Mouse (Mus musculus): ENCODE measurements around the gene Gm20721. TPM values are rescaled to one million over a fixed set of nuclear protein-coding genes. Genes with fewer than 3 reads are reported as not detected.
"Not testable (repeated sequence)": the region's sequence is repeated elsewhere in the genome, so short reads cannot be mapped to it uniquely, and the experiment has no call there.

Gene Gm20721
- polyA plus RNA-seq, 1 experiment: 0.06 TPM

GRCm38 (mm10) chr2:174316661-174317060 is 29.9 kb downstream of the Gm20721 start:
- no peak overlapping the region for H3K4me3 ChIP-seq (ENCODE audit: insufficient read depth, low read length)
- no peaks in the 10 kb centered on the region for H3K4me1 ChIP-seq (ENCODE audit: control insufficient read depth, insufficient read depth, low read length)
- TF ChIP-seq CTCF (IDR thresholded peaks at IDR 0.05; ENCODE audit: extremely low read depth, insufficient read depth, low read length): no peak
- TF ChIP-seq POLR2A (IDR thresholded peaks at IDR 0.05; ENCODE audit: extremely low read depth, insufficient read depth, low read length): no peak
- no peak overlapping the region for H3K27ac ChIP-seq (ENCODE audit: insufficient read depth, low read length)

- H3K4me3 ChIP-seq (ENCODE audit: insufficient read depth, low read length); H3K27ac ChIP-seq (ENCODE audit: insufficient read depth, low read length); H3K4me1 ChIP-seq (ENCODE audit: control insufficient read depth, insufficient read depth, low read length): not testable (repeated sequence)
These were observed 31.1 kb downstream of the Gm20721 start for GRCm38 (mm10) chr2:174315445-174315844.

DNA sequence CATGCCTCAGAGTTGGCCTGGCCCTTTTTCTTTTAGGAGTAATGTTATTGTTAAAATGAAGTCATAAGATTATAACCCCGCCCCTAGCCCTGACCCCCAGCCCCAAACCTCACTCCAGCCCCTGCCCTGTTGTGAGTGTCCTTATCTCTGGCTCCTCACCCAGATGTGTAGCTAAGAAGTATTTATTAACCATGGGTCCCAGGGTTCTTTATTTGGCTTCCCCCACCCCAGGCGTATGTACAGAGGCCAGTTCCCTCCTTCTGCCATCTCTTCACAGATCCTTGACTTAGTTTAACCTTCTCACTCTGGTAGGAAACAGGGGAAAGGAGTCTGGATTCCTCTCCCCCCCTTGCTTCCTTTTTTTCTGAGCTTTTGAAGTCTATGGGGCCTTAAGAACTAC is 33.9 kb downstream of the Gm20721 start:
- TF ChIP-seq CTCF (IDR thresholded peaks at IDR 0.05; ENCODE audit: extremely low read depth, insufficient read depth, low read length) (no peak), POLR2A (IDR thresholded peaks at IDR 0.05; ENCODE audit: extremely low read depth, insufficient read depth, low read length) (no peak)
- H3K27ac ChIP-seq (ENCODE audit: insufficient read depth, low read length): no peak overlapping the region
- H3K4me3 ChIP-seq (ENCODE audit: insufficient read depth, low read length): no peak overlapping the region
- no peaks in the 10 kb centered on the region for H3K4me1 ChIP-seq (ENCODE audit: control insufficient read depth, insufficient read depth, low read length)

GRCm38 (mm10) chr2:174312118-174312647 is 34.3 kb downstream of the Gm20721 start:
- Histone ChIP-seq H3K4me1 (ENCODE audit: control insufficient read depth, insufficient read depth, low read length) (no peaks in the 10 kb centered on the region), H3K27ac (ENCODE audit: insufficient read depth, low read length) (no peak overlapping the region), H3K4me3 (ENCODE audit: insufficient read depth, low read length) (no peak overlapping the region)
- TF ChIP-seq CTCF (IDR thresholded peaks at IDR 0.05; ENCODE audit: extremely low read depth, insufficient read depth, low read length) (peak; percentile 83), POLR2A (IDR thresholded peaks at IDR 0.05; ENCODE audit: extremely low read depth, insufficient read depth, low read length) (no peak)

DNA sequence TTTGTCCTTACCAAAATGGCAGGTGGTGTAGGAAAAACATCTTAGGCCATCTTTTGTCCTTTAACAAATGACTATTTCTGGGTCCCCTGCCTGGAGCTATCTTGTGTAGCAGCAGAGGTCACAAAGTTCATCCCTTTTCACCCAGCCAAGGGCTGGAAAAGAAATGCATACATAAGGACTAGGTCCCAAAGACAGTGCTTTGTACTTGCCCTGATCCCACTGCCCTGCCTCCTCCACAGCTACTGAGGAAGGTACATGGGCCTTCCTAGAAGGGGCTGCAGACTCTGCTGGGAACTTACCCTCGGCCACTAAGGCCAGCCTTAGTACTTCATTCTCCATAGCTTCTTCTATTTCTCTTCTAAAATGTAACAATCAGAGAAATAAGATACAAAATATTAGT is 34.9 kb downstream of the Gm20721 start:
- Histone ChIP-seq H3K4me3 (ENCODE audit: insufficient read depth, low read length) (no peak overlapping the region), H3K27ac (ENCODE audit: insufficient read depth, low read length) (no peak overlapping the region), H3K4me1 (ENCODE audit: control insufficient read depth, insufficient read depth, low read length) (no peaks in the 10 kb centered on the region)
- TF ChIP-seq CTCF (IDR thresholded peaks at IDR 0.05; ENCODE audit: extremely low read depth, insufficient read depth, low read length) (no peak), POLR2A (IDR thresholded peaks at IDR 0.05; ENCODE audit: extremely low read depth, insufficient read depth, low read length) (no peak)

DNA sequence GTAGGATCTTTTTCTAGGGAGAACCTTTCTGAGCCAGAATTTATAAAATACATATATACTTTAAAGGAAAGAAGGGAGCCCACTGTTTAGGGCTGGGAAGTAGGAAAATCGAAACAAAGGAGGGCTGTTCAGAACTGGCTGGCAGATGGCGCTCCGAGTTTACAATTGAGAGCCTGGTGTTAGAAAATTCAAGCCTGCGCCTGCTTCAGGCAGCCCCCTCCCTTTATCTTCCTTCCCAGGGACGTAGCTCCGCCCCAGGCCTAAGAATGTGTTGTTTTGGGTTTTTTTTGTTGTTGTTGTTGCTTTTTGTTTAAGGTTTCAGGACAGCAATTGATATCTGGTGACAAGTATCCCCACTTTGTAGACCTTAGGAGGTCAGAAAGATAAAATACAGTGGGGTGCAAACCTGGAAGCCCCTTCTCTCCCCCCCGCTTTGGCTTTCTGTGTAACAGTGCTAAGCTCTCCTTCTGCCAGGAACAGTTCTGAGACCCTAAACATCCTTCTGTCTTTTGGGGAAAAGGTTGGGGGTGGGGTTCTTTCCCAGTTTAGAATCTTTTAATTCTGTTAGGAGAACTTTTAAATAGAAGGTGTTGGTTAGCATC is 35.5 kb downstream of the Gm20721 start:
- Histone ChIP-seq H3K4me3 (ENCODE audit: insufficient read depth, low read length) (no peak overlapping the region), H3K27ac (ENCODE audit: insufficient read depth, low read length) (no peak overlapping the region), H3K4me1 (ENCODE audit: control insufficient read depth, insufficient read depth, low read length) (no peaks in the 10 kb centered on the region)
- TF ChIP-seq CTCF (IDR thresholded peaks at IDR 0.05; ENCODE audit: extremely low read depth, insufficient read depth, low read length) (peak; percentile 78), POLR2A (IDR thresholded peaks at IDR 0.05; ENCODE audit: extremely low read depth, insufficient read depth, low read length) (no peak)

DNA sequence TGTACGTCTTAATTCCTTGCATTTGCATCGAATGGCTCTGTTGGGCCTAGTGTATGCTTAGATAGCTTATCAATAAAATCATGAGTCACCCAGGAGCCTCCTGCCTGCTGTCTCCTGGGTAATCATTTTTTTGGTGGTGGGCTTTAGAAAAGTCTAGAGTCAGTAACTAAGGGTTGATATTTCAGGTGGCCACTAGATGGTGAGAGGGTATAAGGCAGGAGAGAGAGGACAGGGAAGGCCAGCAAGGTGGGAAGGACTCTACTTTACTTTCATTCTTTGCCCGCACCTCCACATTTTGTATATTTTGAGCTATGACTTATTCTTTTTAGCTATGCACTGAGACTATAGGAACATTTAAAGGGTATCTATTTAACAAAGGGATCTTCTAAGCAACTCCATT is 38.6 kb downstream of the Gm20721 start:
- Histone ChIP-seq H3K4me1 (ENCODE audit: control insufficient read depth, insufficient read depth, low read length) (no peaks in the 10 kb centered on the region), H3K27ac (ENCODE audit: insufficient read depth, low read length) (no peak overlapping the region), H3K4me3 (ENCODE audit: insufficient read depth, low read length) (no peak overlapping the region)
- TF ChIP-seq POLR2A (IDR thresholded peaks at IDR 0.05; ENCODE audit: extremely low read depth, insufficient read depth, low read length): no peak
- TF ChIP-seq CTCF (IDR thresholded peaks at IDR 0.05; ENCODE audit: extremely low read depth, insufficient read depth, low read length): no peak

DNA sequence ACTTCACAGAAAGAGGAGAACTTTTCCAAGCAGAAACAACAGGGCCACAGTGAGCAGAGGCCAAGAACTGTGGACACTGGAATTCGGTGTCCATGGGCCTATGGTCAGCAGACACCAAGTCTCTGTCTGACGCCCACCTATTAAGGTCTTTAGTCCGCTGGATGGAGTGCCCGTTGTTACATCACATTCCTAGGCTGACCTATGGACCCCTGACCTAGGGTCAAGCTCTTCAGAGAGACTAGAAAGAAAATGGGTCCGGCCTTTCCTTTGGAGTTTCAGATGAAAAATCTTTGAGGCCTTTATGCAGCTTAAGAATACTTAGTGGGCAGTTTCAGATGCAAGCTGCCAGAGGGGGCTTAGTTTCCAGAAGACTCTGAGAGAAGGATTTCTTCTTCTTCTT is 40.9 kb downstream of the Gm20721 start:
- Histone ChIP-seq H3K27ac (ENCODE audit: insufficient read depth, low read length) (no peak overlapping the region), H3K4me3 (ENCODE audit: insufficient read depth, low read length) (no peak overlapping the region), H3K4me1 (ENCODE audit: control insufficient read depth, insufficient read depth, low read length) (no peaks in the 10 kb centered on the region)
- TF ChIP-seq CTCF (IDR thresholded peaks at IDR 0.05; ENCODE audit: extremely low read depth, insufficient read depth, low read length): no peak
- TF ChIP-seq POLR2A (IDR thresholded peaks at IDR 0.05; ENCODE audit: extremely low read depth, insufficient read depth, low read length): no peak

DNA sequence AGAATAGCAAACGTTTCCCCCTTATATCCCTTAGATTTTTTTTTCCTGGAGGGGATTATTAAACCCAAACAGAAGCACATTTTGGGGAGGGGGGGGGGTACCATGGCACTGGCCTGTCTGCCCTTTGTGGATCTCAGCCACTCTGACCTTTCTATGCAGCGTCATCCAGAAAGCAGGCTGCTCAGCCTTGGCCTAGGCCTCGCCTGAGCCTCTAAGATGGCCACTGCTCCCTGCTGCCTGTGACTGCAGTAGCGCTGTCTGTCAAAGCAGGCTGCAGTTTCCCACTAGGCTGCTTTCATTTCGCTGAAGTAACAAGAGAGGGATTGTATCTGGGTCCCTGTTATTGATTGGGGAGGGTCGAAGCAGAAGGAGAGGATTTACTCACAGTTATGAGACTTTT is 44.0 kb downstream of the Gm20721 start:
- Histone ChIP-seq H3K4me3 (ENCODE audit: insufficient read depth, low read length) (no peak overlapping the region), H3K27ac (ENCODE audit: insufficient read depth, low read length) (no peak overlapping the region), H3K4me1 (ENCODE audit: control insufficient read depth, insufficient read depth, low read length) (no peaks in the 10 kb centered on the region)
- no peak for TF ChIP-seq CTCF (IDR thresholded peaks at IDR 0.05; ENCODE audit: extremely low read depth, insufficient read depth, low read length)
- no peak for TF ChIP-seq POLR2A (IDR thresholded peaks at IDR 0.05; ENCODE audit: extremely low read depth, insufficient read depth, low read length)

DNA sequence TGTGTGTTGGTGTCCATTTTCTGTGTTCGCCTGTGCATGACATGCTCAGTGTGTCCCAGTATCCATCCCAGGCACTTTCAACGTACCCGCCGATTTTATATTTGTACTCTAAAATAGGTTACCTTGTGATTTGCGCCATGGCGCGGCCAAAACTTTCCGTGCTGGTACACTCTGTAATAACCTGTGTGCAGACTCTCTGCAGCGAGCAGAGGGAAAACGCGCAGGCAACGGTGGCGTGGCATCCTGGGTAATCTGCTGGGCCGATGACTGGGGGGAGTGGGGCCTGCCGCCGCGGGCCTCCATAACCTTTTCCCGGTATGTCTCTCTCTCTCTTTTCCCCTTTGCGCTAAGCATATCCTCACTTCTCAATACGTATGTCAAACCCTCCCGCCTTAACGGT is 45.8 kb downstream of the Gm20721 start:
- TF ChIP-seq POLR2A (IDR thresholded peaks at IDR 0.05; ENCODE audit: extremely low read depth, insufficient read depth, low read length) (no peak), CTCF (IDR thresholded peaks at IDR 0.05; ENCODE audit: extremely low read depth, insufficient read depth, low read length) (no peak)
- no peak overlapping the region for H3K4me3 ChIP-seq (ENCODE audit: insufficient read depth, low read length)

More for the DNA sequence above, 45.8 kb downstream of the Gm20721 start:
- no peaks in the 10 kb centered on the region for H3K4me1 ChIP-seq (ENCODE audit: control insufficient read depth, insufficient read depth, low read length)
- H3K27ac ChIP-seq (ENCODE audit: insufficient read depth, low read length): no peak overlapping the region

All from cortical plate, adult 2 months (tissue).